ENCODE assay signal across 10 mouse cellular contexts in genomic region chr7:43452609-43453008, GRCm38 (mm10). TPM values are rescaled to one million over a fixed set of nuclear protein-coding genes. Genes with fewer than 3 reads are reported as not detected.
DNase-seq lines count a peak whose midpoint lies in the region; ATAC-seq and TF ChIP-seq lines count a peak whose summit lies in the region.
"Had no signal": no experiment of that assay in that cellular context is flagged by ENCODE, and none has a peak within 500 bp of the region (broad histone marks: within the 10 kb centered on the region; RNA-seq: fewer than 3 reads in every experiment).

No protein-coding gene starts in this region.

- peak; percentile 37; the same call in 1 of the 2 replicates for ATAC-seq in hindbrain, postnatal 0 days
- no peak for ATAC-seq in hindbrain, embryonic 13.5 days (ENCODE audit: low FRiP score)
- peak; percentile 28; the same call in 1 of the 2 replicates for ATAC-seq in liver, embryonic 14.5 days (ENCODE audit: insufficient read depth)
- ATAC-seq in frontal cortex, adult (ENCODE audit: low TSS enrichment): no peak

- TF ChIP-seq EP300 in liver, embryonic 14.5 days (IDR thresholded peaks at IDR 0.05; ENCODE audit: low read depth): no peak

- DNase-seq in hindbrain, postnatal 0 days (ENCODE audit: low spot score): peak; percentile 7
- DNase-seq in B cell, adult 2 months: peak; percentile 58 to 65
- DNase-seq in T-cell, adult 2 months (ENCODE audit: low spot score): peak; percentile 52
- no peak for DNase-seq in liver, embryonic 14.5 days (ENCODE audit: low read depth in 3 of 3, low spot score in 3 of 3)
- no peak for DNase-seq in cerebellum, adult 9-11 months
- no peak for DNase-seq in layer of hippocampus, postnatal 14 days (ENCODE audit: low spot score in 2 of 2)

- H3K9ac ChIP-seq in hindbrain, postnatal 0 days (replicated peaks; ENCODE audit: low read length): no peak overlapping the region
- H3K9ac ChIP-seq in hindbrain, embryonic 13.5 days: no peak overlapping the region
- H3K9ac ChIP-seq in liver, embryonic 14.5 days (replicated peaks): no peak overlapping the region

- 34% methylated on average over 4 of the region's 4 CpGs for WGBS in hindbrain, postnatal 0 days
- 42% methylated on average over 4 of the region's 4 CpGs for WGBS in hindbrain, embryonic 13.5 days
- 32% methylated on average over 4 of the region's 4 CpGs for WGBS in liver, embryonic 14.5 days (ENCODE audit: insufficient replicate concordance)

- no peak overlapping the region for H3K4me2 ChIP-seq in hindbrain, postnatal 0 days (ENCODE audit: low read depth, low read length)
- no peak overlapping the region for H3K4me2 ChIP-seq in hindbrain, embryonic 13.5 days
- H3K4me2 ChIP-seq in liver, embryonic 14.5 days (ENCODE audit: low read depth): no peak overlapping the region
- H3K4me2 ChIP-seq: limb, embryonic 13.5 days had no signal

- peaks cover 22% of the 10 kb centered on the region; the same call in 1 of the 2 replicates for H3K36me3 ChIP-seq in hindbrain, postnatal 0 days (ENCODE audit: insufficient read depth, low read length)
- peaks cover 58% of the 10 kb centered on the region for H3K36me3 ChIP-seq in hindbrain, embryonic 13.5 days
- H3K36me3 ChIP-seq in liver, embryonic 14.5 days (replicated peaks; ENCODE audit: control insufficient read depth, insufficient read depth, low read depth): peaks cover 2% of the 10 kb centered on the region; the same call in 1 of the 2 replicates

- peak; percentile 48 for TF ChIP-seq CTCF in hindbrain, postnatal 0 days (IDR thresholded peaks at IDR 0.05; ENCODE audit: low read depth)
- peak; percentile 57 for TF ChIP-seq CTCF in liver, embryonic 14.5 days (IDR thresholded peaks at IDR 0.05; ENCODE audit: low read depth)

- no peaks in the 10 kb centered on the region for H3K4me1 ChIP-seq in hindbrain, postnatal 0 days (ENCODE audit: insufficient read depth, low read length)
- no peaks in the 10 kb centered on the region for H3K4me1 ChIP-seq in hindbrain, embryonic 13.5 days (replicated peaks)
- H3K4me1 ChIP-seq in liver, embryonic 14.5 days (replicated peaks; ENCODE audit: control insufficient read depth in 2 of 2, insufficient read depth in 2 of 2, low read length in 1 of 2): peaks cover 0 to 4% of the 10 kb centered on the region in 2 experiments; a peak in 1 of 4 replicates
- H3K4me1 ChIP-seq: limb, embryonic 13.5 days had no signal

- no peaks in the 10 kb centered on the region for H3K27me3 ChIP-seq in hindbrain, postnatal 0 days (ENCODE audit: insufficient read depth, low read length)
- H3K27me3 ChIP-seq in hindbrain, embryonic 13.5 days: no peaks in the 10 kb centered on the region
- no peaks in the 10 kb centered on the region for H3K27me3 ChIP-seq in liver, embryonic 14.5 days (ENCODE audit: control insufficient read depth, insufficient read depth, low read length)
- H3K27me3 ChIP-seq: limb, embryonic 13.5 days had no signal

- no peaks in the 10 kb centered on the region for H3K9me3 ChIP-seq in hindbrain, postnatal 0 days (ENCODE audit: low read length)
- H3K9me3 ChIP-seq in hindbrain, embryonic 13.5 days: no peaks in the 10 kb centered on the region
- H3K9me3 ChIP-seq in liver, embryonic 14.5 days (ENCODE audit: control insufficient read depth, low read length): no peaks in the 10 kb centered on the region
- H3K9me3 ChIP-seq: heart, embryonic 10.5 days; limb, embryonic 13.5 days had no signal

- H3K27ac ChIP-seq in hindbrain, postnatal 0 days: no peak overlapping the region
- H3K27ac ChIP-seq in hindbrain, embryonic 13.5 days: no peak overlapping the region
- H3K27ac ChIP-seq in liver, embryonic 14.5 days: no peak overlapping the region
- H3K27ac ChIP-seq: heart, embryonic 10.5 days; limb, embryonic 13.5 days had no signal

- no peak overlapping the region for H3K4me3 ChIP-seq in hindbrain, postnatal 0 days (ENCODE audit: low read length)
- no peak overlapping the region for H3K4me3 ChIP-seq in hindbrain, embryonic 13.5 days
- H3K4me3 ChIP-seq in liver, embryonic 14.5 days (ENCODE audit: insufficient read depth in 1 of 2, low read depth in 2 of 2, low read length in 2 of 2): no peak overlapping the region
- H3K4me3 ChIP-seq: heart, embryonic 10.5 days; limb, embryonic 13.5 days had no signal

RNA-seq across cellular contexts. Expression of gene Gm45233, which starts 8.7 kb away (rescaled TPM):
- 2.6 TPM in 1 of 2 replicates, not detected in the other for total RNA-seq in hindbrain, postnatal 0 days (2014; rRNA removed)
- 0.43 and 0.83 TPM in 2 replicates for polyA plus RNA-seq in hindbrain, postnatal 0 days (2015; fragmentation: Nextera tagmentation; extraction: Ambion mirVana)
- polyA plus RNA-seq in hindbrain, embryonic 13.5 days (2015; fragmentation: Nextera tagmentation; extraction: Ambion mirVana): 0.39 TPM in 2 replicates
- polyA plus RNA-seq in liver, embryonic 14.5 days (2012; rRNA removed): 0.19 and 0.26 TPM in 2 replicates
- not detected in 2 replicates for polyA plus RNA-seq in liver, embryonic 14.5 days (2014; fragmentation: Nextera tagmentation; extraction: Ambion mirVana)
- total RNA-seq in layer of hippocampus, postnatal 14 days (2021): 1 to 10 TPM in 1 of 2 experiments, under 1 TPM in 1; 0.93 to 1.1 TPM
- polyA plus RNA-seq: heart, embryonic 10.5 days; limb, embryonic 13.5 days had no signal

RNA-seq across cellular contexts. Expression of gene Etfb, which starts 8.7 kb away (rescaled TPM):
- 42.1 and 42.9 TPM in 2 replicates for total RNA-seq in hindbrain, postnatal 0 days (2014; rRNA removed)
- polyA plus RNA-seq in hindbrain, postnatal 0 days (2015; fragmentation: Nextera tagmentation; extraction: Ambion mirVana): 148 and 149 TPM in 2 replicates
- 149 and 154 TPM in 2 replicates for polyA plus RNA-seq in hindbrain, embryonic 13.5 days (2015; fragmentation: Nextera tagmentation; extraction: Ambion mirVana)
- polyA plus RNA-seq in liver, embryonic 14.5 days (2012; rRNA removed): 79.1 and 116 TPM in 2 replicates
- 261 and 265 TPM in 2 replicates for polyA plus RNA-seq in liver, embryonic 14.5 days (2014; fragmentation: Nextera tagmentation; extraction: Ambion mirVana)
- total RNA-seq in layer of hippocampus, postnatal 14 days (2021): 10 to 100 TPM; 65.6 to 75.0 TPM

RNA-seq across cellular contexts. Expression of gene Vsig10l, which starts 10.3 kb away (rescaled TPM):
- total RNA-seq in hindbrain, postnatal 0 days (2014; rRNA removed): 15.8 and 20.1 TPM in 2 replicates
- polyA plus RNA-seq in hindbrain, postnatal 0 days (2015; fragmentation: Nextera tagmentation; extraction: Ambion mirVana): 23.1 and 25.8 TPM in 2 replicates
- polyA plus RNA-seq in hindbrain, embryonic 13.5 days (2015; fragmentation: Nextera tagmentation; extraction: Ambion mirVana): 9.6 and 10.8 TPM in 2 replicates
- polyA plus RNA-seq in liver, embryonic 14.5 days (2012; rRNA removed): 0.48 and 0.77 TPM in 2 replicates
- 0.27 and 0.52 TPM in 2 replicates for polyA plus RNA-seq in liver, embryonic 14.5 days (2014; fragmentation: Nextera tagmentation; extraction: Ambion mirVana)
- total RNA-seq in layer of hippocampus, postnatal 14 days (2021): 1 to 10 TPM; 2.6 to 3.5 TPM

RNA-seq across cellular contexts. Expression of gene Cldnd2, which starts 12.0 kb away (rescaled TPM):
- total RNA-seq in hindbrain, postnatal 0 days (2014; rRNA removed): not detected in 2 replicates
- polyA plus RNA-seq in hindbrain, postnatal 0 days (2015; fragmentation: Nextera tagmentation; extraction: Ambion mirVana): not detected in 2 replicates
- not detected in 2 replicates for polyA plus RNA-seq in hindbrain, embryonic 13.5 days (2015; fragmentation: Nextera tagmentation; extraction: Ambion mirVana)
- not detected in 2 replicates for polyA plus RNA-seq in liver, embryonic 14.5 days (2012; rRNA removed)
- not detected in 2 replicates for polyA plus RNA-seq in liver, embryonic 14.5 days (2014; fragmentation: Nextera tagmentation; extraction: Ambion mirVana)
- total RNA-seq in layer of hippocampus, postnatal 14 days (2021): not detected
- polyA plus RNA-seq: heart, embryonic 10.5 days; limb, embryonic 13.5 days had no signal

RNA-seq across cellular contexts. Expression of gene Nkg7, which starts 15.7 kb away (rescaled TPM):
- not detected in 2 replicates for total RNA-seq in hindbrain, postnatal 0 days (2014; rRNA removed)
- polyA plus RNA-seq in hindbrain, postnatal 0 days (2015; fragmentation: Nextera tagmentation; extraction: Ambion mirVana): 0.28 TPM in 1 of 2 replicates, not detected in the other
- 0.26 TPM in 1 of 2 replicates, not detected in the other for polyA plus RNA-seq in hindbrain, embryonic 13.5 days (2015; fragmentation: Nextera tagmentation; extraction: Ambion mirVana)
- polyA plus RNA-seq in liver, embryonic 14.5 days (2012; rRNA removed): 3.1 and 4.3 TPM in 2 replicates
- polyA plus RNA-seq in liver, embryonic 14.5 days (2014; fragmentation: Nextera tagmentation; extraction: Ambion mirVana): 10.2 and 13.2 TPM in 2 replicates
- not detected for total RNA-seq in layer of hippocampus, postnatal 14 days (2021)
- polyA plus RNA-seq: heart, embryonic 10.5 days had no signal

Comparison
In these comparisons a context has a peak if more than half of its experiments do, and no peak if none do; other contexts are left out.
1. ATAC-seq: peak in hindbrain, postnatal 0 days (single experiment) and liver, embryonic 14.5 days (single experiment); none in hindbrain, embryonic 13.5 days (single experiment) and frontal cortex, adult (single experiment).
2. DNase-seq: peak in hindbrain, postnatal 0 days (single experiment), B cell, adult 2 months (2 of 2) and T-cell, adult 2 months (single experiment); none in liver, embryonic 14.5 days (0 of 3), cerebellum, adult 9-11 months (single experiment) and layer of hippocampus, postnatal 14 days (0 of 2).